Mouse (Mus musculus) G1E (cell line): Measurements from ENCODE around the gene Gm38119. TPM values are rescaled to one million over a fixed set of nuclear protein-coding genes. Genes with fewer than 3 reads are reported as not detected.

Experiments used
- ATAC-seq: 2 replicates; pipeline ENCODE4 v1.8.0; 2016; ENCODE audit warnings: mild to moderate bottlenecking; ENCODE audit not compliant: insufficient number of reproducible peaks, poor library complexity, low FRiP score, severe bottlenecking; ENCODE audit errors: extremely low read depth
- DNase-seq: peaks from one replicate; pipeline ENCODE4 v3.0.0; 2012; ENCODE audit warnings: low spot score
- H3K27me3 ChIP-seq: 2 replicates; pipeline ENCODE4 v1.6.1; 2012; ENCODE audit warnings: mild to moderate bottlenecking, low read length, inconsistent platforms; ENCODE audit not compliant: insufficient read depth
- H3K36me3 ChIP-seq: replicated peaks from 2 replicates; pipeline ENCODE3; 2012; ENCODE audit warnings: mild to moderate bottlenecking, inconsistent platforms
- H3K4me1 ChIP-seq: 2 replicates; pipeline ENCODE4 v1.6.1; 2012; ENCODE audit warnings: low read depth, low read length, inconsistent platforms, mixed read lengths; ENCODE audit not compliant: insufficient read depth
- H3K4me3 ChIP-seq: 2 replicates; pipeline ENCODE4 v1.5.1; 2012; ENCODE audit warnings: low read depth, mild to moderate bottlenecking, inconsistent platforms, low read length, moderate library complexity, mixed read lengths
- H3K9me3 ChIP-seq: replicated peaks from 2 replicates; pipeline ENCODE4 v1.6.1; 2012; ENCODE audit warnings: inconsistent platforms
- CTCF ChIP-seq: IDR thresholded peaks from 2 replicates; pipeline ENCODE4 v1.5.1; 2012; ENCODE audit warnings: low read depth, low read length, inconsistent platforms, mixed read lengths
- GATA1 ChIP-seq: IDR thresholded peaks from 2 replicates; pipeline ENCODE4 v1.6.1; 2012; ENCODE audit warnings: borderline replicate concordance, low read length, inconsistent platforms, mixed read lengths
- GATA2 ChIP-seq: IDR thresholded peaks from 2 replicates; pipeline ENCODE4 v1.6.1; 2012; ENCODE audit warnings: low read depth, low read length, inconsistent platforms, borderline replicate concordance
- POLR2AphosphoS5 ChIP-seq: IDR thresholded peaks from 2 replicates; pipeline ENCODE4 v1.6.1; 2012; ENCODE audit warnings: low read depth, low read length, inconsistent platforms; ENCODE audit not compliant: insufficient replicate concordance
- TAL1 ChIP-seq: conservative IDR thresholded peaks from 2 replicates; pipeline ENCODE4 v1.6.1; 2012; ENCODE audit warnings: low read depth, low read length, inconsistent platforms, mixed read lengths
- polyA plus RNA-seq: library from polyadenylated mRNA; stranded (reverse); fragments of >175 nt; gene quantifications from 2 replicates; pipeline ENCODE4 v1.2.3, GENCODE M21; 2012
- total RNA-seq, 2 experiments: library from RNA; stranded (forward) in 1 of 2; stranded (reverse) in 1 of 2; fragments of 200-1000 nt in 1 of 2; fragments of >200 nt in 1 of 2; fragmentation: Nextera tagmentation in 1 of 2; gene quantifications; 2 replicates each; pipeline ENCODE4 v1.2.3; 2014 to 2017

Gm38119 gene
- not detected in 2 replicates for total RNA-seq (2014; fragmentation: Nextera tagmentation)
- total RNA-seq (2017): not detected in 2 replicates
- not detected in 2 replicates for polyA plus RNA-seq

DNA sequence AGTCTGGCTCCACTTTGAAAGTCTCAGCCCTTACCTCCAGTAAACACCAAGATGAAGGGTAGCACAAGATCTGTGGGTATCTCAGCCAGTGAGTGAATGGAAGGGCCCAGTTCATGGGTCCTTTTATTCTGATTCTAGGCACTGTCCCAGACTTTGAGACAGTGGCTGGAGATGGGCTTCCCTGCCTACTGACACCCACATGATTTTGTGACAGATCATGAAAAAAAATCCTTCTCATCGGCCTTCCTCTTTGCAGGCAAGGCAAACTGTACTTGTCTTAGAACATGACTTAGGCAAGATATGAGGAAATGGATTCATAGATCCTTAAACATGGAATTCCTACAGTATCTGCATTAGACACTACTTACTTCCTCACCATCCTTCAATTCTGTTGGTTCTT is at the start of gene Gm38119:
Gene Gm38119, minus strand, starts transcription at position 101 of the 400 bp plus-strand sequence.
- H3K4me3 ChIP-seq: no peak within 1 kb of the TSS
- H3K4me1 ChIP-seq: no peaks in the 10 kb centered on the region
- H3K9me3 ChIP-seq: no peaks in the 10 kb centered on the region
- no peaks in the 10 kb centered on the region for H3K27me3 ChIP-seq
- ATAC-seq (no peak), DNase-seq (no peak)
- TF ChIP-seq POLR2AphosphoS5 (no peak), GATA1 (no peak), TAL1 (no peak), GATA2 (no peak), CTCF (no peak)
- H3K36me3 ChIP-seq: no peaks in the 10 kb centered on the region

DNA sequence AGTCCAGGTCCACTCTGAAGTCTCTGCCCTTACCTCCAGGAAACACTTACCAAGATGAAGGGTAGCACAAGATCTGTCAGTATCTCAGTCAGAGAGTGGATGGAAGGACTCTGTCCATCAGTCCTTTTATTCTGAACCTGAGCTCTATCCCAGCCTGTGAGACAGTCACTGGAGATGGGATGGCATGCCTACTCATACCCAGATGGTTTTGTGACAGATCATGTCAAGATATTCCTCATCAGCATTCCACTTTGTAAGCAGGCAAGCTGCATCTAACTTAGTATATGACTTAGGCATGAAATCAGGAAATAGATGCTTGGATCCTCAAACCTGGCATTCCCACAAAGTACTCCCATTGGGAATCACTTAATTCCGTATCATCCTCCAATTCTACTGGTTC is 39.9 kb upstream of the Gm38119 start, which contains the start of gene Lce1i:
Gene Lce1i, minus strand, starts transcription at position 101 of the 400 bp plus-strand sequence.
- no peaks in the 10 kb centered on the region for H3K36me3 ChIP-seq
- no peaks in the 10 kb centered on the region; the same call in 1 of the 2 replicates for H3K9me3 ChIP-seq
- no peak for ATAC-seq
- no peaks in the 10 kb centered on the region for H3K4me1 ChIP-seq
- no peak for TF ChIP-seq GATA1
- no peak for TF ChIP-seq TAL1
- no peak for TF ChIP-seq CTCF
- no peak for TF ChIP-seq POLR2AphosphoS5
- TF ChIP-seq GATA2: no peak
- H3K4me3 ChIP-seq: no peak within 1 kb of the TSS
- H3K27me3 ChIP-seq: no peaks in the 10 kb centered on the region
- no peak for DNase-seq

DNA sequence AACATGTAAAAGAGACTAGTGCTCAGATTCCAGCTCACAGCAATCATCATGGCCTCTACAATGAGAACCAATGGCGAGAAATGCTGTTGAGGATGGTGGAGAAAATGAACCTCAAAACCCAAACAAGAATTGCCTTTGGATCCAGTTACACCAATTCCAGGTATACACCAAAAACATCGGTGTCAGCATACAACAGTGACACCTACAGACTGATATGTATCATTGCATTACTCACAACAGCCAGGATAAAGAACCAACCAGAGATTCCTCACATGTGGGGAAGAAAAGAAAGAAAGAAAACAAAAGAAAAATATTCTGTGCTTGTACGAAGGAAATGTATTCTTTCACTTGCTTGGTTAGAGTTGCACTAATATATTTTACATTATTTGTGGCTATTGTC is 32.7 kb upstream of the Gm38119 start:
- Histone ChIP-seq H3K4me3 (no peak overlapping the region), H3K36me3 (no peaks in the 10 kb centered on the region), H3K4me1 (no peaks in the 10 kb centered on the region), H3K9me3 (no peaks in the 10 kb centered on the region; the same call in 1 of the 2 replicates), H3K27me3 (no peaks in the 10 kb centered on the region)
- ATAC-seq (no peak), DNase-seq (no peak)
- TF ChIP-seq GATA2 (no peak), POLR2AphosphoS5 (no peak), GATA1 (no peak), TAL1 (no peak), CTCF (no peak)

DNA sequence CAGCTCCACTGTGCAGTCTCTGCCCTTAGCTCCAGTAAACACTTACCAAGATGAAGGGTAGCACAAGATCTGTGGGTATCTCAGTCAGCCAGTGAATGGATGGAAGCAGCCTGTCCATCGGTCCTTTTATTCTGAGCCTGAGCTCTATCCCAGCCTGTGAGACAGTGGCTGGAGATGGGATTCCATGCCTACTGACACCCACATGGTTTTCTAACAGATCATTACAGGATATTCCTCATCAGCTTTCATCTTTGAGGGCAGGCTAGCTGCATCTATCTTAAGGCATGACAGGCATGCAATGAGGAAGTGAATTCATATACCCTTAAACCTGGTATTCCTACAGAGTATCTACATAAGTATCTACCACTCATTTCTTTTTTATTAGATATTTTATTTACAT is 26.1 kb upstream of the Gm38119 start, which contains the start of gene Lce1h:
Gene Lce1h, minus strand, starts transcription at position 101 of the 400 bp plus-strand sequence.
- no peak within 1 kb of the TSS for H3K4me3 ChIP-seq
- H3K4me1 ChIP-seq: no peaks in the 10 kb centered on the region
- TF ChIP-seq GATA2 (no peak), TAL1 (no peak), POLR2AphosphoS5 (no peak), CTCF (no peak), GATA1 (no peak)
- no peak for ATAC-seq
- no peaks in the 10 kb centered on the region for H3K36me3 ChIP-seq
- no peak for DNase-seq
- peaks cover 2% of the 10 kb centered on the region; the same call in 1 of the 2 replicates for H3K9me3 ChIP-seq
- H3K27me3 ChIP-seq: no peaks in the 10 kb centered on the region

DNA sequence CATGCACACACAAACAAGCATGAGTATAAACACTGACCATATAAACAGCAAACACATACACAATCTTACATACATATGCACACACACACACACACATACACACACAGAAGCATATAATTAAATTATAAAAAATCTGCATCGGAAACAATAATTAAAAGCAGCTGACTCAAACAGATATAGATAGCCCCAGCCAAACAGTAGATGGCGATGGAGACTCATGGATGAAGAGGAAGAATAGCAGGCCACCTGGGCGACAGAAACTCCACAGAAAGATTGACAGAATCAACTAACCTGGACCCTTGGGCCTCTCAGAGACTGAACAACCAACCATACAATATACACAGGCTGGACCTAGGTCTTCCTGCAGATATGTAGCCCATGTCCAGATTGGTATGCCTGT is 14.3 kb upstream of the Gm38119 start:
- Histone ChIP-seq H3K27me3 (no peaks in the 10 kb centered on the region), H3K4me1 (no peaks in the 10 kb centered on the region), H3K36me3 (no peaks in the 10 kb centered on the region), H3K4me3 (no peak overlapping the region), H3K9me3 (no peaks in the 10 kb centered on the region)
- TF ChIP-seq TAL1 (no peak), GATA1 (no peak), POLR2AphosphoS5 (no peak), GATA2 (no peak), CTCF (no peak)
- DNase-seq (no peak), ATAC-seq (no peak)

DNA sequence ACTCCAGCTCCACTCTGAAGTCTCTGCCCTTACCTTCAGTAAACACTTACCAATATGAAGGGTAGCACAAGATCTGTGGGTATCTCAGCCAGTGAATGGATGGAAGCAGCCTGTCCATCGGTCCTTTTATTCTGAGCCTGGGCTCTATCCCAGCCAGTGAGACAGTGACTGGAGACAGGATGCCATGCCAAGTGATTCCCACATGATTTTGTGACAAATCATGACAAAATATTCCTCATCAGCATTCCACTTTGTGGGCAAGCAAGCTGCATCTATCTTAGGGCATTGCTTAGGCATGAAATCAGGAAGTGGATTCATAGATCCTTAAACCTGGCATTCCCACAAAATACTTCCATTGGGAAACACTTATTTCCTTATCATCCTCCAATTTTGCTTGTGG is 13.3 kb upstream of the Gm38119 start, which contains the start of gene Lce1g:
Gene Lce1g, minus strand, starts transcription at position 101 of the 400 bp plus-strand sequence.
- ATAC-seq: no peak

DNA sequence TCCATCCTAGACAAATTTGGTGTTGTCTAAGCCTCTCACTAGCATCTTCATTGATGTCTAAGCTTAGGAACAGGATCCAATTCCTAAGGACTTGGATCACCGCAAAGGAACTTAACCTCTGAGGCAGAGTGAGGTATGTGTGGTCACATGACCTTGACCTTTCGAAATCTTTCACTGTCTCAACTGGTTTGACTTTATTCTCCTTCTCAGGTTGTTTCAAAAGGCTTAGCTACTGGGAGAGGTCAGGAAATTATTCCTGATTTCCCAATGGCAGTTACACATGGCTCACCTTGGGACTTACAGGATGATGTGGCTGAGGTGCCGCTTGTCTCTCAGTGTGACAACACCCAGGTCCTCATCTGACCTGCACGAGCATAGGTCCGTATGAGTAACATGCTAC is 16.3 kb downstream of the Gm38119 start:
- Histone ChIP-seq H3K27me3 (no peaks in the 10 kb centered on the region), H3K9me3 (no peaks in the 10 kb centered on the region), H3K4me1 (no peaks in the 10 kb centered on the region), H3K36me3 (no peaks in the 10 kb centered on the region), H3K4me3 (no peak overlapping the region)
- ATAC-seq (no peak), DNase-seq (no peak)
- TF ChIP-seq POLR2AphosphoS5 (no peak), TAL1 (no peak), GATA1 (no peak), GATA2 (no peak)

More for the DNA sequence above, 13.3 kb upstream of the Gm38119 start, which contains the start of gene Lce1g:
- no peaks in the 10 kb centered on the region for H3K9me3 ChIP-seq
- no peaks in the 10 kb centered on the region for H3K27me3 ChIP-seq
- H3K36me3 ChIP-seq: no peaks in the 10 kb centered on the region
- no peak for TF ChIP-seq POLR2AphosphoS5
- TF ChIP-seq CTCF: no peak
- TF ChIP-seq TAL1: no peak
- no peak for TF ChIP-seq GATA2
- TF ChIP-seq GATA1: no peak
- no peak within 1 kb of the TSS for H3K4me3 ChIP-seq
- no peak for DNase-seq
- no peaks in the 10 kb centered on the region for H3K4me1 ChIP-seq
